Comparison of ENCODE assay signal across 13 mouse cellular contexts in genomic region chr4:127289039-127289548, GRCm38 (mm10). TPM values are rescaled to one million over a fixed set of nuclear protein-coding genes. Genes with fewer than 3 reads are reported as not detected.
DNase-seq lines count a peak whose midpoint lies in the region; ATAC-seq and TF ChIP-seq lines count a peak whose summit lies in the region.
"Had no signal": no experiment of that assay in that cellular context is flagged by ENCODE, and none has a peak within 500 bp of the region (broad histone marks: within the 10 kb centered on the region; RNA-seq: fewer than 3 reads in every experiment).

No protein-coding gene starts in this region.

- no peaks in the 10 kb centered on the region for H3K4me1 ChIP-seq in cortical plate, adult 2 months (ENCODE audit: control insufficient read depth, insufficient read depth, low read length)
- peaks cover 34% of the 10 kb centered on the region for H3K4me1 ChIP-seq in heart, embryonic 12.5 days (replicated peaks)
- H3K4me1 ChIP-seq in forebrain, embryonic 15.5 days: no peaks in the 10 kb centered on the region
- H3K4me1 ChIP-seq: intestine, embryonic 15.5 days; liver, embryonic 13.5 days had no signal

- peak; percentile 85 for ATAC-seq in heart, embryonic 12.5 days (ENCODE audit: insufficient number of reproducible peaks, low FRiP score)
- no peak for ATAC-seq in forebrain, embryonic 15.5 days (replicated peaks)
- ATAC-seq: intestine, embryonic 15.5 days had no signal

- H3K9me3 ChIP-seq in heart, embryonic 12.5 days (replicated peaks): no peaks in the 10 kb centered on the region
- H3K9me3 ChIP-seq in forebrain, embryonic 15.5 days: no peaks in the 10 kb centered on the region
- H3K9me3 ChIP-seq: forebrain, embryonic 10.5 days; intestine, embryonic 15.5 days; liver, embryonic 13.5 days; midbrain, embryonic 10.5 days had no signal

- 0 out of 2 replicates have a peak overlapping the region, but pooled peaks have one; percentile 40 for H3K27ac ChIP-seq in cortical plate, adult 2 months (ENCODE audit: insufficient read depth, low read length)
- peak overlapping the region; percentile 31; the same call in 1 of the 2 replicates for H3K27ac ChIP-seq in heart, embryonic 12.5 days (ENCODE audit: poor library complexity, severe bottlenecking)
- H3K27ac ChIP-seq in forebrain, embryonic 15.5 days (replicated peaks): no peak overlapping the region
- H3K27ac ChIP-seq: forebrain, embryonic 10.5 days; intestine, embryonic 15.5 days; liver, embryonic 13.5 days; midbrain, embryonic 10.5 days had no signal

- H3K36me3 ChIP-seq in heart, embryonic 12.5 days: no peaks in the 10 kb centered on the region
- H3K36me3 ChIP-seq in forebrain, embryonic 15.5 days: no peaks in the 10 kb centered on the region
- H3K36me3 ChIP-seq: forebrain, embryonic 10.5 days; intestine, embryonic 15.5 days; liver, embryonic 13.5 days; midbrain, embryonic 10.5 days had no signal

- DNase-seq in gastrocnemius, postnatal 14 days: peak; percentile 27
- no peak for DNase-seq in gastrocnemius, adult 8-10 months (ENCODE audit: low spot score in 2 of 2)
- peak; percentile 25 for DNase-seq in kidney, adult 9 months
- no peak for DNase-seq in cerebellum, adult 18-20 months
- DNase-seq in frontal cortex, postnatal 36 days (ENCODE audit: low spot score in 2 of 2): no peak
- DNase-seq: cerebellum, adult 2 months; liver, embryonic 13.5 days had no signal

- no peak overlapping the region for H3K4me2 ChIP-seq in heart, embryonic 12.5 days
- H3K4me2 ChIP-seq in forebrain, embryonic 15.5 days (replicated peaks): no peak overlapping the region
- H3K4me2 ChIP-seq: intestine, embryonic 15.5 days; liver, embryonic 13.5 days had no signal

- 26% methylated on average over 6 of the region's 6 CpGs for WGBS in heart, embryonic 12.5 days
- 74% methylated on average over 6 of the region's 6 CpGs for WGBS in forebrain, embryonic 15.5 days

- H3K9ac ChIP-seq in heart, embryonic 12.5 days: no peak overlapping the region
- H3K9ac ChIP-seq in forebrain, embryonic 15.5 days (replicated peaks): no peak overlapping the region
- H3K9ac ChIP-seq: intestine, embryonic 15.5 days; liver, embryonic 13.5 days had no signal

- intact Hi-C loops in gastrocnemius, postnatal 14 days (cut with DNase I; ENCODE audit: low total_unique reads): no loop called here

- no peak for TF ChIP-seq POLR2A in cortical plate, adult 2 months (IDR thresholded peaks at IDR 0.05; ENCODE audit: extremely low read depth, insufficient read depth, low read length)

- H3K4me3 ChIP-seq in cortical plate, adult 2 months (ENCODE audit: insufficient read depth, low read length): no peak overlapping the region
- H3K4me3 ChIP-seq in heart, embryonic 12.5 days: no peak overlapping the region
- no peak overlapping the region for H3K4me3 ChIP-seq in forebrain, embryonic 15.5 days
- H3K4me3 ChIP-seq: forebrain, embryonic 10.5 days; intestine, embryonic 15.5 days; liver, embryonic 13.5 days; midbrain, embryonic 10.5 days had no signal

- H3K27me3 ChIP-seq in heart, embryonic 12.5 days (replicated peaks): no peaks in the 10 kb centered on the region
- H3K27me3 ChIP-seq in forebrain, embryonic 15.5 days: no peaks in the 10 kb centered on the region
- H3K27me3 ChIP-seq: intestine, embryonic 15.5 days; liver, embryonic 13.5 days had no signal

- TF ChIP-seq CTCF in cortical plate, adult 2 months (IDR thresholded peaks at IDR 0.05; ENCODE audit: extremely low read depth, insufficient read depth, low read length): no peak

RNA-seq across cellular contexts. Expression of gene Gja4, which starts 24.7 kb away (rescaled TPM):
- 10 to 100 TPM; 13.2 to 14.8 TPM for total RNA-seq in gastrocnemius, postnatal 14 days (2021)
- total RNA-seq in gastrocnemius, adult 8-10 months (2022): 1 to 10 TPM; 1.8 to 4.2 (median 2.3) TPM
- 8.5 and 9.9 TPM in 2 replicates for polyA plus RNA-seq in cortical plate, adult 2 months (2012; rRNA removed)
- polyA plus RNA-seq in heart, embryonic 12.5 days (2016; fragmentation: Nextera tagmentation; extraction: Ambion mirVana): 33.1 and 37.7 TPM in 2 replicates
- 13.3 and 14.6 TPM in 2 replicates for polyA plus RNA-seq in forebrain, embryonic 15.5 days (2015; fragmentation: Nextera tagmentation; extraction: Ambion mirVana)

RNA-seq across cellular contexts. Expression of gene Gjb3, which starts 41.5 kb away (rescaled TPM):
- total RNA-seq in gastrocnemius, postnatal 14 days (2021): not detected
- total RNA-seq in gastrocnemius, adult 8-10 months (2022): not detected
- 0.04 and 0.06 TPM in 2 replicates for polyA plus RNA-seq in cortical plate, adult 2 months (2012; rRNA removed)
- 0.19 TPM in 1 of 2 replicates, not detected in the other for polyA plus RNA-seq in heart, embryonic 12.5 days (2016; fragmentation: Nextera tagmentation; extraction: Ambion mirVana)
- polyA plus RNA-seq in forebrain, embryonic 15.5 days (2015; fragmentation: Nextera tagmentation; extraction: Ambion mirVana): not detected in 2 replicates

RNA-seq across cellular contexts. Expression of gene Smim12, which starts 45.5 kb away (rescaled TPM):
- 10 to 100 TPM; 28.9 to 29.1 TPM for total RNA-seq in gastrocnemius, postnatal 14 days (2021)
- total RNA-seq in gastrocnemius, adult 8-10 months (2022): 10 to 100 TPM; 35.4 to 41.1 (median 39.3) TPM
- polyA plus RNA-seq in cortical plate, adult 2 months (2012; rRNA removed): 85.9 and 87.5 TPM in 2 replicates
- 51.9 and 58.7 TPM in 2 replicates for polyA plus RNA-seq in heart, embryonic 12.5 days (2016; fragmentation: Nextera tagmentation; extraction: Ambion mirVana)
- 52.2 and 53.8 TPM in 2 replicates for polyA plus RNA-seq in forebrain, embryonic 15.5 days (2015; fragmentation: Nextera tagmentation; extraction: Ambion mirVana)

Comparison
In these comparisons a context has a peak if more than half of its experiments do, and no peak if none do; other contexts are left out.
1. DNase-seq: peak in gastrocnemius, postnatal 14 days (single experiment) and kidney, adult 9 months (single experiment); none in gastrocnemius, adult 8-10 months (0 of 2), cerebellum, adult 18-20 months (0 of 2) and frontal cortex, postnatal 36 days (0 of 2).